Mouse (Mus musculus): Measurements from ENCODE around the gene Tepp.

DNA sequence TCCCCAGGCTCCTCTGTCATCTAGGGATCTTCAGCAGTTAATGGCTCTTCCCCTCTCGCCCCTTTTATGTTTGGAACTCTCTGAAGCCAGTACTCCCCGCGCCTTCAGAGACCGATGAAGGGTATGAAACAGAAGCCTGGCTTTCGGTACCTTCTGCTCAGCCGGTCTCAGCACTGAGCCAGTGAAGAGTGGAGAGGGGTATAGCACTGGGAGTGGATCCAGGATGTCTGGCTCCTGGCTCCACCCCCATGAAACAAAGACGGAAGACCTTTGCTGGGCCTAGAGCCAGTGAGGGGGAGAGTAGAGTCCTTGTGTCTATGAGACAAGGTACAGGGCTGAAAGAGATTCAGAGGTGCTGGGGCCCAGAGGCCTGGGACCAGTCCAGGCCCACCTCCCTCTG, 16.5 kb upstream of the Tepp start:
- TF ChIP-seq CTCF (IDR thresholded peaks at IDR 0.05; ENCODE audit: extremely low read depth, insufficient read depth, low read length), result no peak
- TF ChIP-seq POLR2A (IDR thresholded peaks at IDR 0.05; ENCODE audit: extremely low read depth, insufficient read depth, low read length), result no peak

Data from cortical plate, adult 2 months (tissue).